Mouse (Mus musculus) kidney, adult 11 months (tissue): ENCODE measurements around the gene Scarb2.

ENCODE experiments used
- DNase-seq: peaks from one replicate; pipeline ENCODE4 v3.0.0; 2022

Scarb2 gene

DNA sequence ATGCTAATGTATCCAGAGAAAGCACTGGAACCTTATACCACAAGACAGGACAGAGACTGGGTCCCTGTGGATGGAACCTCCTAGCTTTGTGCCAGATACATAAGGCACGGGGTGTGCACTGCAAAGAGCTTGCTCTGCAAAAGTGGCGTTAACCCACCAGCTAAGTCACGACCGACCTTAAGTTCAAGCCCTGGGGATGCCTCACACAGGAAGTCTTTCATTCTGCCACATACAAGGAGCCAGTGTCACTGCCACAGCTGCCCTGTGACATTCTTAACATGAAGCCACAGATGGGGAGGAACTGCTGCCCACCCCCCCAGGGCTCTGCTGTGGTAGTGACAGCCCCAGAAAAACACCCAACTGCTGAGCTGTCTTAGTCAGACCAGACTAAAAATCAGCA, 15.9 kb downstream of the Scarb2 start:
- DNase-seq, result no peak

GRCm38 (mm10) chr5:92490304-92490703, 16.3 kb downstream of the Scarb2 start:
- no peak for DNase-seq

DNA sequence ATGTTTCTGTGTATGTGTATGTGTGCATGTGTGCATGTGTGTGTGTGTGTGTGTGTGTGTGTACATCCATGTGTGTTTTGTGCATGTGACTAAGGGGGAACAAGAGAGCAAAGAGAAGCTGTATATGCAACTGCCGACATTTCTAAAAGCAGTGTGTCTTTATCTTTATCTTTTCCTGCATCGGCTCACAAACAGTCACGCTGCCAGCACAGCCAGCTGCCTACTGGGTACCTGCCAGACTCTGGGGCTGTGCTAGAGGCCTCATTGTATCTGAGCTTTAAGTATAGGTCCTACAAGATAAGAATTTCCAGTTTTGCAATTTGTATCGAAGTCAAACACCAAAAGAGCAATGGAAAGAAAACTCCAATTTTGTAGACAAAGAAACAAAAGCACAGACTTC, 17.1 kb downstream of the Scarb2 start:
- DNase-seq, result no peak

- no peak for DNase-seq
Observed at GRCm38 (mm10) chr5:92488961-92489360, 17.7 kb downstream of the Scarb2 start.

DNA sequence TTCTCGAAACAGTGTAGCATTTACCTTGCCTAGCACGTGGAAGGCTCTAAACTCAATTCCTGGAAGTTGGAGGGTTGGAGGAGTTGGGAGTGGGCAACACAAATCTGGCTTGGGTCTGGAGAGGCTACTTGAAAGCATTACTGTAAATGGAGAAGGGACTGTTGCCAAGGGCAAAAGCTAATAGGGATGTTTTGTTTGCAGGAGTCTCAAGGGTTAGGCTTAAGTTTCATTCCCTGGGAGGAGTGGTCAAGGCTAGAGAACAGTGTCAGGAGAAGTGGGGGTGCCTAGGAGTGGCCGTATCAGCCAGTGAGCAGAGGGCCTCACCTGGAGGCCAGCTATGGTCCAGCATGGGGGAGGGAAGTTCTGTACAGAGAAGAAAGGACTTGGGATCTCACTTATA, 18.2 kb downstream of the Scarb2 start:
- DNase-seq, result no peak

DNA sequence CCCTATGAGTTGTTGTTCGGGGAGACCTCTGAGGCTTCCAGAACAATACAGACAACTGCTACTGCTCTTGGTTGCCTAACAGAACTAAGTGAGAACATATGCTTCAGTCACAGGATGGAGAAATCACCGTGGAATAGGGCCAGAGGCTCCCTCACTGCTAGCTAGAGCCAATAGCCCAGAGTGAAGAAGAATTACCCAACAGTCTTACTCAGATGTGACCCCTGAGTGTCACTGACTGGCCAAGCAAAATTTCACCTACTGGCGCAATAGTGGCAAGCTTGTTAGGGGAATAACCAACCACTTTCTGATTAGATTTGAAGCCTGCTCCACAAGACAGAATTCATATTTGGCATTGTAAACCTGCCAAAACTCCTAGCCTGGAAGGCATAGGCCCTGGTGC, 19.9 kb downstream of the Scarb2 start:
- DNase-seq, result no peak

GRCm38 (mm10) chr5:92484880-92485279, 21.8 kb downstream of the Scarb2 start:
- DNase-seq, result no peak

DNA sequence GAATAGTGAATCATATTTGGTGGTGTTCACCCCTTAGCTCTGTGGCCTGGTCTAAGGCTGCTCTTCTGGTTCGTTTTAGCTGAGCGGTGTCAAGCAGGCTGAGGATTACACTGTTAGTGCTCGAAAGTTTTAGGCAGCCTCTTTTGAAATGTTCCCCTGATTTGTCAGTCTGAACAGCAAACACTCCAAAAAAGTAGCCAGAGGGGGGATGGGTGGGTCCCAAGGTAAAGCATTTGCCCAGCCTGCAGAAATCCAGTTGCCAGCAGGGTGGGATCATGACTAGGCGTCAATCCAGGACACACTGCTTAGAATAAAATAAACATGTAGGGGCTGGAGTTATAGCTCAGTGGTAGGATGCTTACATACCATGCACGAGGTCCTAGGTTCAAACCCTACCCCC, 33.8 kb downstream of the Scarb2 start:
- DNase-seq, result no peak

DNA sequence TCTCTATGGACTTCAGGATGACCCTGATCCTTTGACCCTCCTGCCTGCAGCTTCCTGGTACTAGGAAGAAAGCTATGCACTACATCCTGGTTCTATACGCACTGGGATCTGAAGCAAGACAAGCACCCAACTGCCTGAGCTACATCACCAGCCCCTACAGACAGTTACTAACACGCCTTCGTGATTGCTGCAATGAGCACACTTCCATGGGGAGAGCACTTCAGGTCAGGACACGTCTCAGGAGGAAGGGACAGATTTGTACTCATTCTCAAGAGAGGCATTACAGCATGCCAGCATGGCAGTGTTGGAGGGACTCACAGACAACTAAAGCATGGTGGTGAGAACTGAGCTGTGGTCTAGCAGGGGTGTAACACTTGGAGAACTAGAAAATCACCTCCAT, 35.1 kb downstream of the Scarb2 start:
- no peak for DNase-seq

DNA sequence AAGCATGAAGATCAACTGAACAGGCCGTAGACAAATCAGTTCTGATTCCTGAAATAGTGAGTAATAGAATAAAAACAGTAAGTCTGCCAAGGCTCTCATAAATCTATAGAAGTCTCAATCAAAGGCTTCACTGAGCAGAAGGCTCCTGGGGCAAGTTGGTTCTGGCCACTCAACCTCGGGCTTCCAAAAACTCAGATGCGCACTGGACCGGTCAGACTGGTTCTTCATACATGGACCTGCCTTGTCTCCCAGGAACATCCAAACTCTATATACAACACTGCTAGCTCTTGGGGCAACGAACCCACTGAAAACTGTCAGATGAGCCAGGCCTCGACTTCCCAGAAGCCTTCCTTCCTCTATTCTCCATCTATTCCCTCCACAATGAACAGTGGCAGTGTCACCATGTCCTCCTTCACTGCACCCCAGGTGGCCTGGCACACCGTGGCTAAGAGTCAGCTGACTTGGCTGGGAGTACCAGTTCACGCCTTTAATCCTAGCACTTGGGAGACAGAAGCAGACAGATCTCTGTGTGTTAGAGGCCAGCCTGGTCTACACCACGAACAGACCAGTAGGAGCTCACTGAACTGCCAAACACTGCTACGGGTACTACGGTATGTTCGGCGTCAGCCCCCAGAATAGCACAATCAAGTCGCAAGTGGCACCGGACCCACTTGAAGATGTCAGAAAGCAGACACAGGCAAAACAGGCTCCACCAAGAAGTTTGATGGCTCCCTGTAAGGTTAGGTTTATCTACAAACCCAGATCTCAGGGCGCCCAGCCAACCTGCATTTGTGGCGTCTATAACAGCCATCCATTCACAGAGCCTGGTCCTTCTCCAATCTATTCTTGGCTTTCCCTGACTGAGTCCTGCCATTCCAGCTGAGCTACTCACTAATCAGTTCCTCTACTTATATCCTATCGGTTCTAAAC, 37.2 kb downstream of the Scarb2 start:
- DNase-seq, result no peak

DNA sequence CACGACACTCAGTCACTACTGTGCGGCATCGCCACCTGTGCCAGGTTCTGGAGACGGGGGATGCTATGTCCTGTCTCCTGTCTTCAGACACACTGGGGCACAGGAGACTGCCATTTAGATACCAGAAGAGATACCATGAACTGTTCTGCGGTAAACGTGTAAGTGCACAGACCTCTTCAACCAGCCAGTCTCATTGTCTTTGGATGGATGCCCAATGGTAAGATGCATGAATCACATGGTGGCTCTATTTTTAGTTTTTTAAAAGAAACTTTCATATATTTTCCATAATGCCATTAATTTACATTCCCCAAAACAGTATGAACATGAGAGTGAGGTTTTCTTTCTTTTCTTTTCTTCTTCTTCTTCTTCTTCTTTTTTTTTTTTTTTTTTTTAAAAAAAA, 38.4 kb downstream of the Scarb2 start:
- no peak for DNase-seq

GRCm38 (mm10) chr5:92467102-92467766, 39.4 kb downstream of the Scarb2 start:
- DNase-seq, result no peak

GRCm38 (mm10) chr5:92465511-92465910, 41.1 kb downstream of the Scarb2 start:
- no peak for DNase-seq

DNA sequence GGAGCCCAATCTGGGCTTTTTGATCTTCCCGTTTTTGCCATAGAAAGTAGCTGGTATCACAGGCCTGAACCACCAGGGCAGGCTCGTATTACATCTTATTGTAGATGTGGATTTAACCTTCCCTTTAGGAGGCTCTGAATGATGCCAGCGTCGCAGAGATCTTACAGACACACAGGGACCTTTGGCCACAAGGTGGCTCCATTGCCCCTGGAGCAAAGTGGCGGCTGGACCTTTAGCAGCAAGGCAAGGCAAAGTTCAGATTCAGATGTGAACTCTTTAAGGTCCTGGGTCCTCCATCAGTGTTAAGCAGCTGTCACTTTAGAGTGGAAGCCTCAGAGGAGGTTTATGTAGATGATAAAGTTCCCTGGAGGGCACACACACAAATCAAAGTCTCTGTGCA, 45.3 kb downstream of the Scarb2 start:
- peak; percentile 52 for DNase-seq

DNA sequence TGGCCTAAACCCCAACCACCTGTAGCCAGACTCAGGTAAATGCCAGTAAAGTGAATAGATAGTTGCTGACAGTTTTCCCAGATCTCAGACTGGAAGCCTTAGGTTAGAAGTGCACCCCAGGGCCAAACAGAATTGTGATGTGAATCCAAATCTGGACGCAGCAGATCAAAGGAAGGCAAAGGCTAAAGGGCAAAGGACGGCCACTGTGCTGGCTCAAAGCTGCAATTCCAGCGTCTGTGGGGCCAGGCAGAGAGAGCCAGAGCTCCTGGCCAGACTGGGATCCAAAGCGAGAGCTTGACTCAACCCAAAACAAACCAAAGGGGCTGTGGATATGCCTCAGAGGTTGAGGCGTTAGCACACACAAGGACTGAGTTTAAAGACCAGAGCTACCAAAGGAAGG, 47.9 kb downstream of the Scarb2 start:
- no peak for DNase-seq

DNA sequence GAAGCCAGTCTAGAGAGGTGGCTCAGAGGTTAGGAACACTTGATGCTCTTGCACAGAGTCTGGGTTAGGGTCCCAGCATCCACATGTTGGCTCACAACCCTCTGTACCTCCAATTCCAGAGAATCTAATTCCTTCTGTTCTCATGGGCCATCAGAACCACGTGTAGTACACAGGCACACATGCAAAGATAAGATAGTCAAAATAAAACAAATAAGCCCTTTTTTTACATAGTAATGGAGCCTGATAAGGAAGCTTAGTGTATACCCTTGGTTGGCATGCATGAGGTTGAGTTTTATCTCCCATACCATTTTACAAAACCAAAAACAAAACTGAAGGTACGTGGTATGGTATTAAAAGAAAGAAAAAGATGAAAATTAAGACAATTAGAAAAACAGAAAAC, 49.2 kb downstream of the Scarb2 start:
- no peak for DNase-seq

DNA sequence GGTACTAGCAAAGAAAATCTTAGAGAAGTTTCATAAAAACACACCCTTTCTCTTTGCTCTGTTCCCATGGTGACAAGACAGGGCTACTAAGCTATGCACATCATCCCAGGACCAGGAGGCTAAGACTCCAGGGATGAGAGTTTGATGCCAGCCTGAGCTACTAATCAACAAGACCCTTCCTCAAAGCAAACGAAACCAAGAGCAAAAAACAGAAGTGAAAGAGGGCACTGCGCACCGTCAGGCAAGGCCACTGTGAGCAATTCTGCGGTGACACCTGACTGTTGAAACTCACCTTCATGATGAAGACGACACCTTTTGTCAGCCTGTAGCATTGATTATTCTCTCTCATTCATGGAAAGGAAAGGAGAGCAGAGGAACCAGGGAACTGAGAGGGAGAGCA, 53.8 kb downstream of the Scarb2 start:
- DNase-seq, result no peak

- no peak for DNase-seq
Observed at GRCm38 (mm10) chr5:92446736-92447135, 59.9 kb downstream of the Scarb2 start.

DNA sequence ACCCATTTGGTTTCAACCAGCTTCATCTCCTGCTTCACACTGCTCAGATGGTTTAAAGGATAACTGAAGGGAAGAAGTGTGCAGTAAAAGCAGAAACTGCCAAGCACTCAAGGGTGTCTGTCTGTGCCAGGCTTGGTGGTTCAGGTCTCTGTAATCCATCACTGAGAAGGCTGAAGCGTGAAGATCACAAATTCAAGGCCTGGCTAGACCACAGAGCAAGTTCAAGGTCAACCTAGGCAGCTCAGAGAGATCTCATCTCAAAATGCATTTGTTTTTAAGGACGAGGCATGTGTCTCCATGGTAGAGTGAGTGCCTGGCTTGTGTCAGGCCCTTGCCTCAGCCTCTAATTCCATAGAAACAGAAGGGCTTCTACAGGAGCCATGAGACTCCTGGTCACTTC, 61.6 kb downstream of the Scarb2 start:
- DNase-seq, result no peak

GRCm38 (mm10) chr5:92442914-92443313, 63.7 kb downstream of the Scarb2 start:
- no peak for DNase-seq

DNA sequence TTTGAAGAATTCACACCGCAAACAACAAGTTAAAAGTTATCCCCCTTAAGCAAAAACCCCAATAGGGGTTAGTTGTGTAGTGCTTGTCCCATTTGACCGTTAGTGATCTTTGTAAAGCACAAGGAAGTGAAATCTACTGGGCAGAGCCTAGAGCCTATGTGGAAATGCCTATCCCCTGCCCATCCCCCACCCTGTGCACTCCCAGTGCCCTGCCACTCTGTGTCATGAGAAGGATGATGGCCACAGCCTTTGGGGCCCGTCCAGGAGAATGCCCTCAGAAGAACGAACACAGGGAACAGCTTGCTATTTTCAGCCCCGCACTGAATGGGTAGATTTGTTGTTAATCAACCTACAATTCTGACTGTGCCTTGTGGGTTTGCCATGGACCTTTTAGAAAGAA, 65.1 kb downstream of the Scarb2 start:
- DNase-seq, result no peak

DNA sequence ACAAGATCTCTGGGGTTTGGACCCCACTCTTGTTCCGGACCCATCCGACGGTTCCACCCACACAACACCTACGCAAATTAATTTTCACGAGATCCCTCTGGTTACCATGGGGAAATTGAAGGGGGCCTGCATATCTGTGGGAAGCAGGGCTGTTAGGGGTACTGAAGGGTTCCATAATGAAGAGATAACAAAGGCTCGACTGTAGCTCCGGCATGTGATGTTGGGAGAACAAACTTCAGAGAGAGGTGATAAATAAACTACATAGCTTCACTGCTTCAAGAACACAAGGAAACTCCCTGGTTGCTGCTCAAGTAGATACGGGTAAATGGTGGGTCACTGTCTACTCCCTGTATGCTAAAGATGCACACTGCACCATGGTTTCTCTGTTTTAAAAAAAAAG, 68.1 kb downstream of the Scarb2 start:
- DNase-seq, result no peak

- DNase-seq, result peak; percentile 98
Observed at GRCm38 (mm10) chr5:92435025-92435584, 71.5 kb downstream of the Scarb2 start, which contains the start of gene Nup54. Gene Nup54, minus strand, starts transcription at chr5:92435219.

DNA sequence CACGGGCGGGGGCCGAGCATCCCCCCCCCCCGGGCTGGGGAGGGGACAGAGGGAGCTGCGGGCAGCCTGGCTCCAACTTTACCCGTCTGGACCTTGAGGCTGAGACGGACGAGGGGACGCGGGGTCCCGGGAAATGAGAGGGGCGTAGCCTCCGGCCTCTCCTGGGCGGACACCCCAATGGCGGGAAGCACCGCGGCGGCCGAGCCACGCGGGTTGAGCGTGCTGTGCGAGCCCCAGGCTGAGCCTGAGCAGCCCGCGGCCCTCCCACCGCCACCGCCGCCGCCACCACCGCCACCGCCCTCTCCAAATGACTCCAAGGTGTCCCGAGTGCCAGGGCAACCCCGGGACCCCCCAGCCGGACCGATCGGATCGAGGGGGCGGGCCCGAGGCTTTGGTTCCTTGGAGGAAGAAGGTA, 72.1 kb downstream of the Scarb2 start:
- DNase-seq, result no peak
